Mouse (Mus musculus): ENCODE measurements around the gene Snx20. TPM values are rescaled to one million over a fixed set of nuclear protein-coding genes. Genes with fewer than 3 reads are reported as not detected.

Gene Snx20
- total and polyA plus RNA-seq, 3 experiments, result 1.0 to 1.6 (median 1.1) TPM

- Histone ChIP-seq H3K36me3 (ENCODE audit: control insufficient read depth, insufficient read depth, low read length) (no peaks in the 10 kb centered on the region), H3K4me3 (no peak overlapping the region), H3K9ac (ENCODE audit: low read depth, low read length) (no peak overlapping the region), H3K79me2 (replicated peaks; ENCODE audit: control insufficient read depth, insufficient read depth, low read length) (no peaks in the 10 kb centered on the region), H3K4me1 (ENCODE audit: control insufficient read depth, insufficient read depth, low read length) (peaks cover 8% of the 10 kb centered on the region), H3K27ac (no peak overlapping the region), H3K27me3 (ENCODE audit: control insufficient read depth, insufficient read depth, low read length) (no peaks in the 10 kb centered on the region)
- intact Hi-C loops (cut with DNase I), result no loop called here
- TF ChIP-seq POLR2A (IDR thresholded peaks at IDR 0.05; ENCODE audit: insufficient read depth, low read depth, low read length) (no peak), EP300 (IDR thresholded peaks at IDR 0.05; ENCODE audit: insufficient read depth, low read depth, low read length) (no peak), CTCF (IDR thresholded peaks at IDR 0.05) (no peak)
- 67% methylated on average over 9 of the region's 9 CpGs for WGBS
- DNase-seq, result peak in 1 of 2 experiments; percentile 34
Measured at GRCm38 (mm10) chr8:88637092-88638000, 1.4 kb upstream of the Snx20 start.

- DNase-seq, result peak in 1 of 2 experiments; percentile 65
- H3K27ac ChIP-seq, result peak overlapping the region; percentile 69
- H3K4me1 ChIP-seq (ENCODE audit: control insufficient read depth, insufficient read depth, low read length), result peaks cover 17% of the 10 kb centered on the region
- intact Hi-C loops (cut with DNase I), result no loop called here
- no peaks in the 10 kb centered on the region for H3K36me3 ChIP-seq (ENCODE audit: control insufficient read depth, insufficient read depth, low read length)
- no peak overlapping the region for H3K4me3 ChIP-seq
- 49% methylated on average over 7 of the region's 7 CpGs for WGBS
- H3K79me2 ChIP-seq (replicated peaks; ENCODE audit: control insufficient read depth, insufficient read depth, low read length), result no peaks in the 10 kb centered on the region
- H3K9ac ChIP-seq (ENCODE audit: low read depth, low read length), result no peak overlapping the region
- no peak for TF ChIP-seq CTCF (IDR thresholded peaks at IDR 0.05)
- TF ChIP-seq EP300 (IDR thresholded peaks at IDR 0.05; ENCODE audit: insufficient read depth, low read depth, low read length), result peak; percentile 88
- peak; percentile 41; the same call in 1 of the 2 replicates for TF ChIP-seq POLR2A (IDR thresholded peaks at IDR 0.05; ENCODE audit: insufficient read depth, low read depth, low read length)
- no peaks in the 10 kb centered on the region for H3K27me3 ChIP-seq (ENCODE audit: control insufficient read depth, insufficient read depth, low read length)
Measured at GRCm38 (mm10) chr8:88633343-88633765, 2.6 kb downstream of the Snx20 start.

- Histone ChIP-seq H3K36me3 (ENCODE audit: control insufficient read depth, insufficient read depth, low read length) (no peaks in the 10 kb centered on the region), H3K4me1 (ENCODE audit: control insufficient read depth, insufficient read depth, low read length) (peaks cover 17% of the 10 kb centered on the region), H3K27ac (no peak overlapping the region), H3K9ac (ENCODE audit: low read depth, low read length) (no peak overlapping the region), H3K79me2 (replicated peaks; ENCODE audit: control insufficient read depth, insufficient read depth, low read length) (no peaks in the 10 kb centered on the region), H3K4me3 (no peak overlapping the region), H3K27me3 (ENCODE audit: control insufficient read depth, insufficient read depth, low read length) (no peaks in the 10 kb centered on the region)
- DNase-seq, result no peak
- intact Hi-C loops (cut with DNase I), result loop anchor here (2.0 kb wide), 1 partner anchor 16 kb away; the partner anchor contains the start of gene Nod2
- TF ChIP-seq CTCF (IDR thresholded peaks at IDR 0.05), result peak; percentile 38
- TF ChIP-seq EP300 (IDR thresholded peaks at IDR 0.05; ENCODE audit: insufficient read depth, low read depth, low read length), result no peak
Measured at GRCm38 (mm10) chr8:88631081-88631480, 4.8 kb downstream of the Snx20 start.

GRCm38 (mm10) chr8:88630225-88630624 is 5.7 kb downstream of the Snx20 start:
- peak; percentile 81 for TF ChIP-seq EP300 (IDR thresholded peaks at IDR 0.05; ENCODE audit: insufficient read depth, low read depth, low read length)
- TF ChIP-seq POLR2A (IDR thresholded peaks at IDR 0.05; ENCODE audit: insufficient read depth, low read depth, low read length), result no peak
- H3K4me3 ChIP-seq, result no peak overlapping the region
- DNase-seq, result peak in 1 of 2 experiments; percentile 34
- no peak overlapping the region for H3K9ac ChIP-seq (ENCODE audit: low read depth, low read length)
- H3K79me2 ChIP-seq (replicated peaks; ENCODE audit: control insufficient read depth, insufficient read depth, low read length), result no peaks in the 10 kb centered on the region
- no peaks in the 10 kb centered on the region for H3K36me3 ChIP-seq (ENCODE audit: control insufficient read depth, insufficient read depth, low read length)
- WGBS, result 35% methylated on average over 4 of the region's 4 CpGs
- intact Hi-C loops (cut with DNase I), result loop anchor here (2.0 kb wide), 1 partner anchor 17 kb away; the partner anchor contains the start of gene Nod2
- H3K27ac ChIP-seq, result no peak overlapping the region; the same call in 1 of the 2 replicates
- peaks cover 17% of the 10 kb centered on the region for H3K4me1 ChIP-seq (ENCODE audit: control insufficient read depth, insufficient read depth, low read length)
- H3K27me3 ChIP-seq (ENCODE audit: control insufficient read depth, insufficient read depth, low read length), result no peaks in the 10 kb centered on the region

GRCm38 (mm10) chr8:88628001-88628774 is 7.7 kb downstream of the Snx20 start:
- Histone ChIP-seq H3K36me3 (ENCODE audit: control insufficient read depth, insufficient read depth, low read length) (no peaks in the 10 kb centered on the region), H3K27me3 (ENCODE audit: control insufficient read depth, insufficient read depth, low read length) (no peaks in the 10 kb centered on the region), H3K79me2 (replicated peaks; ENCODE audit: control insufficient read depth, insufficient read depth, low read length) (no peaks in the 10 kb centered on the region), H3K9ac (ENCODE audit: low read depth, low read length) (no peak overlapping the region), H3K4me3 (peak overlapping the region; percentile 47; the same call in 1 of the 2 replicates), H3K4me1 (ENCODE audit: control insufficient read depth, insufficient read depth, low read length) (peaks cover 13% of the 10 kb centered on the region), H3K27ac (peak overlapping the region; percentile 73)
- no peak for DNase-seq
- TF ChIP-seq EP300 (IDR thresholded peaks at IDR 0.05; ENCODE audit: insufficient read depth, low read depth, low read length), result no peak
- no peak for TF ChIP-seq POLR2A (IDR thresholded peaks at IDR 0.05; ENCODE audit: insufficient read depth, low read depth, low read length)
- no peak for TF ChIP-seq CTCF (IDR thresholded peaks at IDR 0.05)
- WGBS, result 79% methylated on average over 14 of the region's 14 CpGs
- intact Hi-C loops (cut with DNase I), result loop anchor here (1.0 kb wide), 1 partner anchor 67 kb away; no protein-coding TSS in a partner anchor

Measured in heart, adult 2 months (tissue).